Mouse (Mus musculus) hindbrain, postnatal 0 days (tissue): Measurements from ENCODE around the gene Slc11a2. TPM values are rescaled to one million over a fixed set of nuclear protein-coding genes. Genes with fewer than 3 reads are reported as not detected.

Source experiments
- ATAC-seq: fragments of 200-750 bp; cut with Nextera tagmentation; 2 replicates; pipeline ENCODE4 v1.8.0; 2017; ENCODE audit warnings: mild to moderate bottlenecking, moderate TSS enrichment, moderate library complexity
- DNase-seq: peaks from one replicate; pipeline ENCODE4 v3.0.0-alpha.2; 2015; ENCODE audit warnings: low spot score
- H3K27ac ChIP-seq: fragments of 300-500 bp; sonication (generic); 2 replicates; pipeline ENCODE4 v1.5.1; 2014; ENCODE audit warnings: mild to moderate bottlenecking
- H3K27me3 ChIP-seq: fragments of 300-500 bp; sonication (generic); 2 replicates; pipeline ENCODE4 v1.6.1; 2014; ENCODE audit warnings: low read length, mixed read lengths; ENCODE audit not compliant: insufficient read depth
- H3K36me3 ChIP-seq: fragments of 300-500 bp; sonication (generic); 2 replicates; pipeline ENCODE4 v1.6.1; 2014; ENCODE audit warnings: low read length, mixed read lengths; ENCODE audit not compliant: insufficient read depth
- H3K4me1 ChIP-seq: fragments of 300-500 bp; sonication (generic); 2 replicates; pipeline ENCODE4 v1.6.1; 2014; ENCODE audit warnings: antibody characterized with exemption, low read length, mixed read lengths; ENCODE audit not compliant: insufficient read depth
- H3K4me2 ChIP-seq: fragments of 300-500 bp; sonication (generic); 2 replicates; pipeline ENCODE4 v1.6.1; 2014; ENCODE audit warnings: low read depth, mild to moderate bottlenecking, low read length, moderate library complexity, mixed read lengths
- H3K4me3 ChIP-seq: fragments of 300-500 bp; sonication (generic); 2 replicates; pipeline ENCODE4 v1.5.1; 2014; ENCODE audit warnings: low read length
- H3K9ac ChIP-seq: fragments of 300-500 bp; sonication (generic); replicated peaks from 2 replicates; pipeline ENCODE4 v1.6.1; 2014; ENCODE audit warnings: mild to moderate bottlenecking, low read length, moderate library complexity, mixed read lengths
- H3K9me3 ChIP-seq: fragments of 300-500 bp; sonication (generic); 2 replicates; pipeline ENCODE4 v1.6.1; 2016; ENCODE audit warnings: low read length, mixed read lengths
- CTCF ChIP-seq: IDR thresholded peaks from 2 replicates; pipeline ENCODE4 v1.5.1; 2016; ENCODE audit warnings: antibody characterized with exemption, control low read depth, low read depth
- WGBS: fragments of 180-500 bp; shearing (Covaris S2); extraction: QIAGEN DNeasy Blood & Tissue Kit; methylation state at CpG from one replicate; pipeline ENCODE4 v1.1.7; 2014; 5-methylcytosine and 5-hydroxymethylcytosine counted together
- polyA plus RNA-seq: library from polyadenylated mRNA; unstranded; fragments of >200 nt; fragmentation: Nextera tagmentation; extraction: Ambion mirVana; gene quantifications from 2 replicates; pipeline ENCODE4 v1.2.1, GENCODE M21; 2015
- total RNA-seq: library from RNA; depleted of rRNA; stranded (reverse); fragments of >200 nt; gene quantifications from 2 replicates; pipeline ENCODE4 v1.2.3, GENCODE M21; 2014

Gene Slc11a2
- total and polyA plus RNA-seq, 2 experiments from 2014 or later = 14.5 to 25.1 TPM

GRCm38 (mm10) chr15:100443126-100443922 lies 18.5 kb upstream of the Slc11a2 start:
- 0 out of 2 replicates have a peak, but pooled peaks cover 3% of the 10 kb centered on the region for H3K4me1 ChIP-seq
- H3K9ac ChIP-seq = peak overlapping the region; percentile 46
- peak overlapping the region; percentile 83 for H3K27ac ChIP-seq
- WGBS = 4% methylated on average over 19 of the region's 31 CpGs
- H3K9me3 ChIP-seq = no peaks in the 10 kb centered on the region
- TF ChIP-seq CTCF = no peak; the same call in 1 of the 2 replicates
- H3K4me3 ChIP-seq = peak overlapping the region; percentile 34
- H3K27me3 ChIP-seq = no peaks in the 10 kb centered on the region
- ATAC-seq (peak; percentile 97), DNase-seq (peak; percentile 97)
- H3K36me3 ChIP-seq = no peaks in the 10 kb centered on the region
- H3K4me2 ChIP-seq = peak overlapping the region; percentile 70

GRCm38 (mm10) chr15:100436518-100436917 lies 11.6 kb upstream of the Slc11a2 start:
- no peak for TF ChIP-seq CTCF

DNA sequence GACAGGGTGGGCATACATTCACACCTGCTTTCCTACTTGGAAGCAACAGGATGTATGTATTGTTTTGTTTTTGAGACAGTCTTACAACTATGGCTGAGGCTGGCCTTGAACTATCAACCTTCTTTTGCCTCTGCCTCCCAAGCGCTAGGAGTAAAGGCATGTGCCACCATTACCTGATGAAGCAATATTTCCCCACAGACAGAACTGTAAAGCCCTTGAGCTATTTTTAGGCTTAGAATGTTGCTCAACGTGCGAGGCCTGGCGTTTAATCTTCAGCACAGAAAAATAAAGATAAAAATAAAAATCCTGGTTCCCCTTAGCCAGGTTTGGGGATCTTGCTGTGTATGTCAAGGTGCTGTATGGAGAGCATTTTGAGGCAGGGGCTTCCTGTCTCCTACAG lies 11.2 kb upstream of the Slc11a2 start:
- no peak overlapping the region for H3K4me3 ChIP-seq
- ATAC-seq (no peak), DNase-seq (no peak)
- no peaks in the 10 kb centered on the region for H3K9me3 ChIP-seq
- no peak overlapping the region for H3K4me2 ChIP-seq
- H3K36me3 ChIP-seq = no peaks in the 10 kb centered on the region
- H3K4me1 ChIP-seq = no peaks in the 10 kb centered on the region
- H3K27me3 ChIP-seq = no peaks in the 10 kb centered on the region
- no peak overlapping the region for H3K9ac ChIP-seq
- H3K27ac ChIP-seq = no peak overlapping the region
- no peak for TF ChIP-seq CTCF
- 84% methylated on average over 4 of the region's 4 CpGs for WGBS

More at GRCm38 (mm10) chr15:100436518-100436917, 11.6 kb upstream of the Slc11a2 start:
- Histone ChIP-seq H3K4me3 (no peak overlapping the region), H3K27ac (no peak overlapping the region), H3K9ac (no peak overlapping the region), H3K36me3 (no peaks in the 10 kb centered on the region), H3K27me3 (no peaks in the 10 kb centered on the region), H3K9me3 (no peaks in the 10 kb centered on the region), H3K4me1 (no peaks in the 10 kb centered on the region), H3K4me2 (no peak overlapping the region)
- DNase-seq = no peak
- WGBS = 61% methylated on average over 10 of the region's 10 CpGs
- no peak for ATAC-seq

- Histone ChIP-seq H3K4me2 (no peak overlapping the region), H3K27me3 (no peaks in the 10 kb centered on the region), H3K27ac (no peak overlapping the region), H3K4me1 (peaks cover 4% of the 10 kb centered on the region), H3K4me3 (no peak overlapping the region), H3K9ac (no peak overlapping the region), H3K9me3 (no peaks in the 10 kb centered on the region), H3K36me3 (no peaks in the 10 kb centered on the region)
- 73% methylated on average over 4 of the region's 4 CpGs for WGBS
- DNase-seq (no peak), ATAC-seq (no peak)
- no peak for TF ChIP-seq CTCF
Observed at GRCm38 (mm10) chr15:100433234-100433633, 8.4 kb upstream of the Slc11a2 start.

GRCm38 (mm10) chr15:100429959-100430565 lies 5.2 kb upstream of the Slc11a2 start:
- DNase-seq (peak; percentile 86), ATAC-seq (peak; percentile 94)
- no peaks in the 10 kb centered on the region for H3K36me3 ChIP-seq
- 47% methylated on average over 11 of the region's 11 CpGs for WGBS
- no peak overlapping the region for H3K4me2 ChIP-seq
- H3K27ac ChIP-seq = peak overlapping the region; percentile 71
- no peaks in the 10 kb centered on the region for H3K27me3 ChIP-seq
- no peak overlapping the region for H3K9ac ChIP-seq
- no peaks in the 10 kb centered on the region for H3K9me3 ChIP-seq
- no peak for TF ChIP-seq CTCF
- no peak overlapping the region for H3K4me3 ChIP-seq
- H3K4me1 ChIP-seq = peaks cover 4% of the 10 kb centered on the region

DNA sequence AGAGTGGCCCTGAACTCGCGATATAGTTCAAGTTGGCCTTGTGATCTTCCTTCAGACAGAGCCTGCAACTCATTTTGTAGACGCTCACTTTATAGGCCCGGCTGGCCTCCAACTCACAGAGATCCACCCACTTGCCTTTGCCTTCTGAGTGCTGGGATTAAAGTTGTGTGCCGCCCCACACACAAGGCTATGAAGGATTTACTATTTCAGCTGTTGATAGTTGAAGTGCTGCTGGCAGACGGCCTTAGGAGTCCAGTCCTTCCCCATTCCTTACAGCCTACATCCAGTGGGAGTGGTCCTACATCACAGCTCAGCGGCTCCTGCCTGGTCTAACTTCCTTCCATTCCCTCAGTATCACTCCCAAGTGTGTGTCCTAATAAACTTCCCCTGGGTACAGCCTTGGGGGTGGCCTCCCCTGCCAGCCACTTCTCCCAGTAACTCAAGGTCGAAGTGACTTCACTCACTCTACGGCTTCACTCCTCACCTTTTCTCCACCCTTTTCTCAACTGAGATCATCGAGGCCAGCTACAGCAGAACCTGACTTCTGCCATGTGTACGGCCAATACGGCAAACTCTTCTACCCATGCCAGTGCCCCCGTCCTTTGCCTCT lies 3.5 kb upstream of the Slc11a2 start:
- H3K4me2 ChIP-seq = no peak overlapping the region
- WGBS = 88% methylated on average over 13 of the region's 13 CpGs
- no peak for TF ChIP-seq CTCF
- no peak overlapping the region for H3K27ac ChIP-seq
- no peak overlapping the region for H3K9ac ChIP-seq
- H3K4me1 ChIP-seq = peaks cover 9% of the 10 kb centered on the region
- H3K4me3 ChIP-seq = no peak overlapping the region
- H3K36me3 ChIP-seq = no peaks in the 10 kb centered on the region
- ATAC-seq (no peak), DNase-seq (no peak)
- no peaks in the 10 kb centered on the region for H3K27me3 ChIP-seq
- no peaks in the 10 kb centered on the region for H3K9me3 ChIP-seq
